Mouse (Mus musculus): ENCODE measurements around the gene Robo1. TPM values are rescaled to one million over a fixed set of nuclear protein-coding genes. Genes with fewer than 3 reads are reported as not detected.
A peak's percentile ranks its signal among the peaks of the same experiment; 100 is the strongest.

Gene Robo1
- total RNA-seq, 2 experiments from 2014 or later: 75.0 to 75.7 TPM

- DNase-seq (ENCODE audit: low spot score in 2 of 2): no peak
Measured at GRCm38 (mm10) chr16:72861707-72862277, 553.7 kb downstream of the Robo1 start.

GRCm38 (mm10) chr16:72866011-72866410, 557.9 kb downstream of the Robo1 start:
- DNase-seq (ENCODE audit: low spot score in 2 of 2): no peak
- intact Hi-C loops (cut with DNase I): no loop called here

More at GRCm38 (mm10) chr16:72861707-72862277, 553.7 kb downstream of the Robo1 start:
- intact Hi-C loops (cut with DNase I): no loop called here

GRCm38 (mm10) chr16:72874934-72875732, 567.0 kb downstream of the Robo1 start:
- DNase-seq (ENCODE audit: low spot score in 2 of 2): no peak
- intact Hi-C loops (cut with DNase I): no loop called here

- DNase-seq (ENCODE audit: low spot score in 2 of 2): peak in 1 of 2 experiments; percentile 8
- intact Hi-C loops (cut with DNase I): no loop called here
Measured at GRCm38 (mm10) chr16:72888108-72888507, 580.0 kb downstream of the Robo1 start.

- intact Hi-C loops (cut with DNase I): no loop called here
- DNase-seq (ENCODE audit: low spot score in 2 of 2): no peak
Measured at GRCm38 (mm10) chr16:72889401-72889800, 581.3 kb downstream of the Robo1 start.

GRCm38 (mm10) chr16:72897125-72897524, 589.0 kb downstream of the Robo1 start:
- intact Hi-C loops (cut with DNase I): no loop called here

GRCm38 (mm10) chr16:72908895-72909294, 600.8 kb downstream of the Robo1 start:
- no peak for DNase-seq (ENCODE audit: low spot score in 2 of 2)
- intact Hi-C loops (cut with DNase I): no loop called here

More at GRCm38 (mm10) chr16:72897125-72897524, 589.0 kb downstream of the Robo1 start:
- no peak for DNase-seq (ENCODE audit: low spot score in 2 of 2)

GRCm38 (mm10) chr16:72913134-72913533, 605.0 kb downstream of the Robo1 start:
- intact Hi-C loops (cut with DNase I): no loop called here
- DNase-seq (ENCODE audit: low spot score in 2 of 2): peak; percentile 52 to 75

GRCm38 (mm10) chr16:72914068-72914630, 606.0 kb downstream of the Robo1 start:
- DNase-seq (ENCODE audit: low spot score in 2 of 2): peak in 1 of 2 experiments; percentile 14
- intact Hi-C loops (cut with DNase I): no loop called here

- intact Hi-C loops (cut with DNase I): no loop called here
Measured at GRCm38 (mm10) chr16:72920013-72920412, 611.9 kb downstream of the Robo1 start.

GRCm38 (mm10) chr16:72924423-72925224, 616.5 kb downstream of the Robo1 start:
- intact Hi-C loops (cut with DNase I): no loop called here

More at GRCm38 (mm10) chr16:72920013-72920412, 611.9 kb downstream of the Robo1 start:
- no peak for DNase-seq (ENCODE audit: low spot score in 2 of 2)

GRCm38 (mm10) chr16:72928525-72929122, 620.5 kb downstream of the Robo1 start:
- intact Hi-C loops (cut with DNase I): no loop called here
- DNase-seq (ENCODE audit: low spot score in 2 of 2): no peak

More at GRCm38 (mm10) chr16:72924423-72925224, 616.5 kb downstream of the Robo1 start:
- peak; percentile 57 for DNase-seq (ENCODE audit: low spot score in 2 of 2)

- no peak for DNase-seq (ENCODE audit: low spot score in 2 of 2)
- intact Hi-C loops (cut with DNase I): no loop called here
Measured at GRCm38 (mm10) chr16:72930871-72931270, 622.8 kb downstream of the Robo1 start.

GRCm38 (mm10) chr16:72934908-72935307, 626.8 kb downstream of the Robo1 start:
- intact Hi-C loops (cut with DNase I): no loop called here
- DNase-seq (ENCODE audit: low spot score in 2 of 2): no peak

GRCm38 (mm10) chr16:72937183-72937582, 629.1 kb downstream of the Robo1 start:
- intact Hi-C loops (cut with DNase I): no loop called here

GRCm38 (mm10) chr16:72939862-72940261, 631.8 kb downstream of the Robo1 start:
- DNase-seq (ENCODE audit: low spot score in 2 of 2): no peak
- intact Hi-C loops (cut with DNase I): no loop called here

More at GRCm38 (mm10) chr16:72937183-72937582, 629.1 kb downstream of the Robo1 start:
- DNase-seq (ENCODE audit: low spot score in 2 of 2): no peak

GRCm38 (mm10) chr16:72940786-72941185, 632.7 kb downstream of the Robo1 start:
- intact Hi-C loops (cut with DNase I): no loop called here
- peak in 1 of 2 experiments; percentile 8 for DNase-seq (ENCODE audit: low spot score in 2 of 2)

- DNase-seq (ENCODE audit: low spot score in 2 of 2): no peak
- intact Hi-C loops (cut with DNase I): no loop called here
Measured at GRCm38 (mm10) chr16:72944403-72944802, 636.3 kb downstream of the Robo1 start.

GRCm38 (mm10) chr16:72951969-72952368, 643.9 kb downstream of the Robo1 start:
- intact Hi-C loops (cut with DNase I): no loop called here
- no peak for DNase-seq (ENCODE audit: low spot score in 2 of 2)
